Mouse (Mus musculus) erythroblast, embryonic 14.5 days (primary cell): ENCODE measurements around the gene Nrxn3. TPM values are rescaled to one million over a fixed set of nuclear protein-coding genes. Genes with fewer than 3 reads are reported as not detected.

Experiments used
- H3K27me3 ChIP-seq: 2 replicates; pipeline ENCODE4 v1.6.1; 2012; ENCODE audit warnings: inconsistent platforms; ENCODE audit not compliant: control insufficient read depth
- H3K36me3 ChIP-seq: 2 replicates; pipeline ENCODE4 v1.6.1; 2012; ENCODE audit warnings: mild to moderate bottlenecking, inconsistent platforms; ENCODE audit not compliant: control insufficient read depth
- H3K4me1 ChIP-seq: 2 replicates; pipeline ENCODE4 v1.6.1; 2012; ENCODE audit warnings: inconsistent platforms; ENCODE audit not compliant: control insufficient read depth
- H3K4me3 ChIP-seq: replicated peaks from 2 replicates; pipeline ENCODE3; 2012; ENCODE audit warnings: moderate library complexity, mild to moderate bottlenecking, inconsistent platforms
- H3K9me3 ChIP-seq: 2 replicates; pipeline ENCODE4 v1.6.1; 2012; ENCODE audit warnings: low read length, inconsistent platforms, mixed read lengths; ENCODE audit not compliant: control insufficient read depth
- GATA1 ChIP-seq: IDR thresholded peaks from 2 replicates; pipeline ENCODE4 v1.6.1; 2012; ENCODE audit warnings: low read length, inconsistent platforms, mixed read lengths
- TAL1 ChIP-seq: IDR thresholded peaks from 3 replicates; pipeline ENCODE4 v1.6.1; 2012; ENCODE audit warnings: low read length, inconsistent platforms, mixed read lengths
- polyA plus RNA-seq: library from polyadenylated mRNA; stranded (reverse); fragments of >175 nt; gene quantifications from 2 replicates; pipeline ENCODE4 v1.2.3, GENCODE M21; 2012

Gene Nrxn3
- polyA plus RNA-seq, 1 experiment = not detected

- peaks cover 18% of the 10 kb centered on the region for H3K9me3 ChIP-seq
- no peaks in the 10 kb centered on the region for H3K36me3 ChIP-seq
- no peak overlapping the region for H3K4me3 ChIP-seq
- H3K4me1 ChIP-seq = no peaks in the 10 kb centered on the region
- no peaks in the 10 kb centered on the region; the same call in 1 of the 2 replicates for H3K27me3 ChIP-seq
- TF ChIP-seq GATA1 (no peak), TAL1 (no peak)
Measured at GRCm38 (mm10) chr12:89255275-89255892, 532.7 kb downstream of the Nrxn3 start.

- no peak for TF ChIP-seq GATA1
- H3K27me3 ChIP-seq = no peaks in the 10 kb centered on the region; the same call in 1 of the 2 replicates
- H3K4me1 ChIP-seq = no peaks in the 10 kb centered on the region
- H3K4me3 ChIP-seq = no peak overlapping the region
- peaks cover 22% of the 10 kb centered on the region for H3K9me3 ChIP-seq
- no peaks in the 10 kb centered on the region for H3K36me3 ChIP-seq
Measured at GRCm38 (mm10) chr12:89258879-89259278, 536.2 kb downstream of the Nrxn3 start.

- Histone ChIP-seq H3K9me3 (peaks cover 19% of the 10 kb centered on the region), H3K4me3 (no peak overlapping the region), H3K27me3 (no peaks in the 10 kb centered on the region; the same call in 1 of the 2 replicates), H3K4me1 (no peaks in the 10 kb centered on the region), H3K36me3 (no peaks in the 10 kb centered on the region)
- TF ChIP-seq TAL1 (no peak), GATA1 (no peak)
Measured at GRCm38 (mm10) chr12:89260076-89260475, 537.4 kb downstream of the Nrxn3 start.

- H3K9me3 ChIP-seq = peaks cover 13% of the 10 kb centered on the region
- TF ChIP-seq TAL1 (no peak), GATA1 (no peak)
- H3K36me3 ChIP-seq = no peaks in the 10 kb centered on the region
- H3K4me3 ChIP-seq = no peak overlapping the region
- no peaks in the 10 kb centered on the region for H3K4me1 ChIP-seq
- no peaks in the 10 kb centered on the region; the same call in 1 of the 2 replicates for H3K27me3 ChIP-seq
Measured at GRCm38 (mm10) chr12:89262261-89262660, 539.6 kb downstream of the Nrxn3 start.

- H3K4me1 ChIP-seq = no peaks in the 10 kb centered on the region
- H3K4me3 ChIP-seq = no peak overlapping the region
- no peaks in the 10 kb centered on the region for H3K36me3 ChIP-seq
- no peak for TF ChIP-seq GATA1
- TF ChIP-seq TAL1 = no peak
- H3K27me3 ChIP-seq = no peaks in the 10 kb centered on the region
- H3K9me3 ChIP-seq = no peaks in the 10 kb centered on the region
Measured at GRCm38 (mm10) chr12:89282362-89283343, 560.0 kb downstream of the Nrxn3 start.

GRCm38 (mm10) chr12:89284412-89284811, 561.7 kb downstream of the Nrxn3 start:
- Histone ChIP-seq H3K27me3 (no peaks in the 10 kb centered on the region), H3K4me3 (no peak overlapping the region), H3K9me3 (no peaks in the 10 kb centered on the region), H3K36me3 (no peaks in the 10 kb centered on the region), H3K4me1 (no peaks in the 10 kb centered on the region)
- TF ChIP-seq TAL1 (no peak), GATA1 (no peak)

GRCm38 (mm10) chr12:89287037-89287436, 564.4 kb downstream of the Nrxn3 start:
- no peaks in the 10 kb centered on the region for H3K27me3 ChIP-seq
- no peak for TF ChIP-seq GATA1
- no peak for TF ChIP-seq TAL1

GRCm38 (mm10) chr12:89289589-89290274, 567.1 kb downstream of the Nrxn3 start:
- H3K9me3 ChIP-seq = no peaks in the 10 kb centered on the region
- H3K36me3 ChIP-seq = no peaks in the 10 kb centered on the region
- no peaks in the 10 kb centered on the region for H3K4me1 ChIP-seq
- H3K27me3 ChIP-seq = no peaks in the 10 kb centered on the region
- TF ChIP-seq GATA1 (no peak), TAL1 (no peak)
- no peak overlapping the region for H3K4me3 ChIP-seq

More at GRCm38 (mm10) chr12:89287037-89287436, 564.4 kb downstream of the Nrxn3 start:
- Histone ChIP-seq H3K36me3 (no peaks in the 10 kb centered on the region), H3K4me1 (no peaks in the 10 kb centered on the region), H3K4me3 (no peak overlapping the region), H3K9me3 (no peaks in the 10 kb centered on the region)
